Mouse (Mus musculus): Measurements from ENCODE around the gene E030018B13Rik.

DNA sequence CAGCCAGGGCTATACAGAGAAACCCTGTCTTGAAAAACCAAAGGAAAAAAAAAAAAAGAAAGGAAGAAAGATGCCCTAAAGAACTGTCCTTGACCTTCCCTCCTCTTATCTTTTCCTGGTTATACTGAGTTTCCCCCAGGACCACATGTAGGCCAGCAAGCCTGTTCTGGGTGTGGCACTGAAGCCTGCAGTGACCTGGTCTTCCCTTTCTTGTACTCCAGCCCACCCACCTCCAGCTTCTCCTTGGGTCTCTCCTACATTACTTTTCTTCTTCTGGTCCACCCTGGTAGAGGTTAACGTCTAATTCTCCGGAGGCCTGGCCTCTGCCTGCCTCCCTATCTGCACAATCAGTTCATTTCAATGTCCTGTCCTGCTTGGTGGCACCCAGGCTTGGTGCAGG, 38.8 kb downstream of the E030018B13Rik start:
- TF ChIP-seq CTCF (IDR thresholded peaks at IDR 0.05; ENCODE audit: low read depth) (no peak), EP300 (IDR thresholded peaks at IDR 0.05; ENCODE audit: low read depth) (no peak)
